Mouse (Mus musculus) lung, postnatal 10 days (tissue): ENCODE measurements around the gene 4930433I11Rik.
"Not testable (repeated sequence)": the region's sequence is repeated elsewhere in the genome, so short reads cannot be mapped to it uniquely, and the experiment has no call there.

Source experiments
- DNase-seq: peaks from one replicate; pipeline ENCODE4 v3.0.0; 2021

The 4930433I11Rik gene

DNA sequence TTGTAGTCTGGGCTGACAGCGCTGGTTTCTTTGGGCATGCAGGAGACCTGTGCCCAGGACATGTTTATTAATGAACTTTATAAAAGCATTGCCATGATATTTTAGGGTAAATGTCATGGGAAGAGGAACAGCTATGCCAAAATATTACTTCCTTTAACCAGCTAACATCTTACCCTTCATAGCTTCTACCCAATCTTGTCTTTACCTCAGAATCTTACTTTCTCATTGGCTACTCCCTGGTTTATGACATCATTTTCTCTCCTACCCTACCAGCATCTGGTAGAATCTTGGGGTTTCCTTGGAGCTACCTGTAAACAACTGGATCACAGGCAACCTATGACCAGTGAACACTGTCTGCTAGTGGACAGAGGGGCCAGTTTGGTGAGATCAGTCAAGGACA, at the start of gene 4930433I11Rik:
TSS of gene 4930433I11Rik (plus strand) at position 301 of the 400 bp plus-strand sequence.
- no peak for DNase-seq

DNA sequence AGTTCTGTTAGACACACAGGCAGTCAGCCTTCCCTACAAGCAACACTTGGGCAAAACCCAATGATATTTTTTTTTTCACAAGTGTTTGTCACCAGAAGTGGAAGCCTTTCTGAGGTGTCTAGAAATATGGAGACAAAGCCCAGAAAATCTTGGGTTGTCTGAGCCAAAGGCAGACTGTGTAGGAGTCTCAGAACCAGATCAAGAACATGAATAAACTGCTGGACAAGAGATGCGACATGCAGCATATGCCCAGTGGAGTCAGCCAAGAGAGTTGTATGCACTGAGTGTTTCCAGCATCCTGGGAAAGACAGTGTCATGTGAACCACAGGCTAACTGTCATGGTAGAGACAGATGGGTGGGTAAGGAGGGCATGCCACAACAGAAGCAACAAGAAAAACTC, 48.0 kb upstream of the 4930433I11Rik start:
- no peak for DNase-seq

DNA sequence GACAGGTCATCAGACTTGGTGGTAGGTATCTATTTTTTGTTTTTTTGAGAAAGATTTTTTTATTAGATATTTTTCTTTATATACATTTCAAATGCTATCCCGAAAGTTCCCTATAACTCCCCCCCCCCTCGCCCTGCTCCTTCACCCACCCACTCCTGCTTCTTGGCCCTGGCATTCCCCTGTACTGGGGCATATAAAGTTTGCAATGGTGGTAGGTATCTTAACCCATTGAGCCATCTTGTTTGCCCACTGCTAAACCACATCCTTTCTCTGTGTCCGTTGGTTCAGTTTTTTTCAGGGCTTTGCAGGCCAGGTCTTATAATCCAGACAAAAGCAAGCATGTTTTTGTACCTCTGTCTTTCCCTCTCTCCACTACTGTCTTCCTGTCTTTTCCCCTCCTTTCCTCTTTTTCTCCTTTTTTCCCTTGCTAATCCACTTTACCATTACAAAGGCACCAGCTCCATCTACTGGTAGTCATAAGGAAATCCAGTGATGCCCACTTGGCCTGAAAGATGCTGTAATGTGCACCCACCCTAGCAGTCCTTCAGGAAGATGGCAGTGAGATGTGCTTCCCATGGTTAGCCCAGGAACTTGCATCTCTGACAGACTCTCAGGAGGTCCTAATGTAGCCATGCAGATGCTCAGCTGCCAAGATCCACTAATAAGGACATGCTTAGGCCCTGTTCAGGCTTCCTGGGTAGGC, 45.0 kb upstream of the 4930433I11Rik start:
- DNase-seq, result peak; percentile 10

DNA sequence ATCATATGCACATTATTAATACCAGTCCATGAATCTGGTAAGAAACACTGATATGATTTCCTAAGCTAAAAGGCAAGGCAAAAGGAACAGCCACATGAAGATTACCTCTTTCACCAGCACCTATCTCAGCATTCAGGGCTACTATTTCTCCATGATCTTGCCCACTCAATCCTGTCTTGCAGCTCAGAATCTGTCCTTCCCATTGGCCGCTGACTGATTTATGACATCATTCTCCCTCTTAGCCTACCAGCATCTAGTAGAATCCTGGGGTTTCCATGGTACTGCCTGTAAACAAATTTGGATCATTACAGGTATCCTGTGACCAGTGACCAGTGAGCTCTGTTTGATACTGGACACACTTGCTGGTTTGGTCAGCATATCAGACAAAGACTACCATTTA, 45.1 kb downstream of the 4930433I11Rik start, which contains the start of gene Gm4884:
TSS of gene Gm4884 (plus strand) at position 301 of the 400 bp plus-strand sequence.
- not testable (repeated sequence) for DNase-seq

DNA sequence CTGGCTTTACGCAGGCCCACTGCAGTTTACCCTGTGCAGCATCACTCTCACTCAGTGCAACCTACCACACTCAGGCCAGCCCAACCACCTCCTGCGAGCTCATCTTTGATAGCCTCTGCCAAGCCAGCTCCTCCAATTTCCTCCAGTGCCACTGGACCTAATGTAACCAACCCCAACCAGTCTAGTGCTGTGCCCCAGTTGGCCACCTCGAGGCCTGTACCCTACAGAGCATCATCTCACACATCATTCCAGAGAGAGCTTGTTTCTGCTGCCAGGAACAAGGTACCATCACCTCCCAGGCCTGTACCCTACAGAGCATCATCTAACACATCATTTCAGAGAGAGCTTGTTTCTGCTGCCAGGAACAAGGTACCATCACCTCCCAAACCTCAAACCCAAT, 56.7 kb downstream of the 4930433I11Rik start:
- not testable (repeated sequence) for DNase-seq
